Mouse (Mus musculus) cerebellum, adult 8-10 months (tissue): Measurements from ENCODE around the gene 2610042L04Rik.
"Not testable (repeated sequence)": the region's sequence is repeated elsewhere in the genome, so short reads cannot be mapped to it uniquely, and the experiment has no call there.

ENCODE experiments used
- DNase-seq: peaks from one replicate; pipeline ENCODE4 v3.0.0; 2022

2610042L04Rik gene

GRCm38 (mm10) chr14:4334476-4335080 is at the start of gene 2610042L04Rik:
TSS of gene 2610042L04Rik (plus strand) at chr14:4334763.
- DNase-seq = not testable (repeated sequence)

DNA sequence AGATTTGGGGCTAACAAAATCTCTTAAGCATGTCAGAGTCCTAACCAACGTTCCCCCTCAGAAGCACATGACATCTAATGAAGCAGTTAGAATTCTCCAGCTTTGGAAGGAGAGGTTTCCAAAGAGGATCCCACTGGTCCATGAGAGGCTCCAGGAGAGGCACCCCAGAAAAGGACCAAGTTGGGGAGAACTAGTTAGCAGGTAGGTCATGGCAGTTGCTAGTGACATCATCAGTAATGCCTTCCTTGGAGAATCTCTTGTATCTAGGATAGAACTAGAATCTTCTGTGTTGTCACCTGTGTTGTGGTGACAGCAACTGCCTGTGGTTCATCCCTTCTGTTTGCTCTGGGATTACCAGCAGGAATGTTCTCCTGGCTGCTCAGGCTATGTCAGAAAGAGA is 17.6 kb upstream of the 2610042L04Rik start, which contains the start of gene Gm3149:
TSS of gene Gm3149 (plus strand) at position 301 of the 400 bp plus-strand sequence.
- DNase-seq = not testable (repeated sequence)

DNA sequence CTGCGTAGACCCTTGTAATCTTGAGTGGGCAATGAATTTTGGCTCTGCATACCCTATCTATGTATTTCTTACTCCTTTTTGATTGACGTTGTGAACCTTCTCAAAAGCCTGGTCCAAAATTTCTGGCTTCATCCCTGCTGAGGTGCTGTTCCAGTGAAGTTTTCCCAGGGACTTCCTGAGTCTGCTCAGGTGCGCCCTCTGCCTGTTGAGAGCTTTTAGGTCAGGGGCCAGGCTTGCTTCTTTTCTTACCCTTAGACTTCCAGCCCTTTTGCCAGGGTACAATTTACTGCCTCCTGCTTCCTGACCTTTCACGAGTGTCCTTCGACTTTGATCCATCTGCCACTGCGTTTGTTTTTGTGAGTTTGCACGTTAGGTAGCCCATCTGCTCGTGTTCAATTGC is 943 bp downstream of the 2610042L04Rik start:
- not testable (repeated sequence) for DNase-seq

- DNase-seq = not testable (repeated sequence)
These were observed 34.4 kb downstream of the 2610042L04Rik start for GRCm38 (mm10) chr14:4368991-4369390.

- DNase-seq = not testable (repeated sequence)
These were observed 35.1 kb downstream of the 2610042L04Rik start for GRCm38 (mm10) chr14:4369691-4370090.

DNA sequence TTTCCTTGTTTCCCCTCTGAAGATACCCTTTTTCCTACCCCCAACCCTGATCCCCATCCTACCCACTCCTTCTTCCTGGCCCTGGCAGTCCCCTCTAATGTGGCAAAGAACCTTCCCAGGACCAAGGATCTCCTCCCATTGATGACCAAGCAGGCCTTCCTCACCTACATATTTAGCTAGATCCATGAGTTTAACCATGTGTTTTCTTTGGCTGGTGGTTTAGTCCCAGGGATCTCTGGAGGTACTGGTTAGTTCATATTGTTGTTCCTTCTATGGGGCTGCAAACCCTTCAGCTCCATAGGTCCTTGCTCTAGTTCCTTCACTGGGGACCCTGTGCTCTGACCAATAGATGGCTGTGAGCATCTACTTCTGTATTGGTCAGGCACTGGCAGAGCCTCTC is 43.3 kb downstream of the 2610042L04Rik start:
- not testable (repeated sequence) for DNase-seq

GRCm38 (mm10) chr14:4385606-4386005 is 51.0 kb downstream of the 2610042L04Rik start:
- not testable (repeated sequence) for DNase-seq

- not testable (repeated sequence) for DNase-seq
These were observed 58.4 kb downstream of the 2610042L04Rik start for GRCm38 (mm10) chr14:4392841-4393530.

GRCm38 (mm10) chr14:4397226-4397625 is 62.7 kb downstream of the 2610042L04Rik start, which contains the start of gene Gm3159:
TSS of gene Gm3159 (plus strand) at chr14:4397526.
- not testable (repeated sequence) for DNase-seq

DNA sequence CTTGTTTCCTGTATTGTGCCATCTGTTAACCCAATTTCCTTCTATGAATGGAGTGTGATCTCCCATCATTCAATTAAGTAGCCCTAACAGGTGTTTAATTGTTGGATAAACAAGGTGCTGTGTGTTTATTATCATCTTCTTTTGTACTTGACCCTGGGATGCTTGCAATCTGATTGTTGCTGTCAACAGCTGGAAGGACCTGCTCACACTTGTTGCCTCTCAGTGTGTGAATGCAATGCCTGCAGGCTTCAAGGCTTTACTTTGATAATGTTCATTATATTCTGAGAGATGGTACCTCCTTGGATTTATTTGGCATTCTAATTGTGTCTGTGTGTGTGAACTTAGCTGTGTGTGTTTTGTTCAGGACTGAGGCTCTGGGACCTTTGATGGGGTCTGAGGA is 64.1 kb downstream of the 2610042L04Rik start:
- not testable (repeated sequence) for DNase-seq

GRCm38 (mm10) chr14:4400115-4400789 is 65.7 kb downstream of the 2610042L04Rik start:
- not testable (repeated sequence) for DNase-seq

DNA sequence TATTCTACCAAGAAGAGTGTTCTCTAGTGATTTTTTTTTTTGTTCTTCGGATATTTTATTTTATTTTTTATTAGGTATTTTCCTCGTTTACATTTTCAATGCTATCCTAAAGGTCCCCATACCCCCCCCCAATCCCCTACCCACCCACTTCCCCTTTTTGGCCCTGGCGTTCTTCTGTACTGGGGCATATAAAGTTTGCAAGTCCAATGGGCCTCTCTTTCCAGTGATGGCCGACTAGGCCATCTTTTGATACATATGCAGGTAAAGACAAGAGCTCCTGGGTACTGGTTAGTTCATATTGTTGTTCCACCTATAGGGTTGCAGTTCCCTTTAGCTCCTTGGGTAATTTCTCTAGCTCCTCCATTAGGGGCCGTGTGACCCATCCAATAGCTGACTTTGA is 66.7 kb downstream of the 2610042L04Rik start:
- not testable (repeated sequence) for DNase-seq

GRCm38 (mm10) chr14:4403840-4404239 is 69.3 kb downstream of the 2610042L04Rik start:
- DNase-seq = not testable (repeated sequence)
